Mouse (Mus musculus): Measurements from ENCODE around the gene Bmp2k. TPM values are rescaled to one million over a fixed set of nuclear protein-coding genes. Genes with fewer than 3 reads are reported as not detected.
A peak's percentile ranks its signal among the peaks of the same experiment; 100 is the strongest.

Gene Bmp2k
- polyA plus RNA-seq, 1 experiment from 2014 or later = 7.9 TPM

DNA sequence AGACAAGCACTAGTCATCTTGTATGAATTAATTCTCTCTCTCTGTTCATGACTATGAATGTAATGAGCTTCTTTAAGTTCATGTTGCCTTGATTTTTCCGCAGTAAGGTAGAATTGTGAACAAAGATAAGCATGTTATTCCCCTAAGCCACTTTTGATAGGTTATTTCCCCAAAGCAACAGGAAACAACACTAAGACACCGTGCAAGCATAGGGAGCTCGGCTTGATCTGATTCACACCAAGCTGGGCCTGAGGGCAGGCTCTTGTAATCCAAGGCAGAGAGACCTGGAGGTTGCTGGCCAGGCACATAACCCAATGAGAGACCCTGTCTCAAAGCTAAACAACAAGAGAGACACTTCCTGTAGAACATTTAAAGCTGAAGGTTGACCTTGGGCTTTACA, 21.3 kb upstream of the Bmp2k start:
- Histone ChIP-seq H3K9me3 (no peaks in the 10 kb centered on the region), H3K4me1 (peaks cover 3% of the 10 kb centered on the region; the same call in 1 of the 2 replicates), H3K27me3 (no peaks in the 10 kb centered on the region), H3K4me3 (no peak overlapping the region), H3K36me3 (no peaks in the 10 kb centered on the region), H3K4me2 (replicated peaks) (no peak overlapping the region), H3K9ac (no peak overlapping the region), H3K27ac (no peak overlapping the region)
- ATAC-seq (ENCODE audit: low FRiP score, low read depth) = no peak
- 84% methylated on average over 3 of the region's 3 CpGs for WGBS

DNA sequence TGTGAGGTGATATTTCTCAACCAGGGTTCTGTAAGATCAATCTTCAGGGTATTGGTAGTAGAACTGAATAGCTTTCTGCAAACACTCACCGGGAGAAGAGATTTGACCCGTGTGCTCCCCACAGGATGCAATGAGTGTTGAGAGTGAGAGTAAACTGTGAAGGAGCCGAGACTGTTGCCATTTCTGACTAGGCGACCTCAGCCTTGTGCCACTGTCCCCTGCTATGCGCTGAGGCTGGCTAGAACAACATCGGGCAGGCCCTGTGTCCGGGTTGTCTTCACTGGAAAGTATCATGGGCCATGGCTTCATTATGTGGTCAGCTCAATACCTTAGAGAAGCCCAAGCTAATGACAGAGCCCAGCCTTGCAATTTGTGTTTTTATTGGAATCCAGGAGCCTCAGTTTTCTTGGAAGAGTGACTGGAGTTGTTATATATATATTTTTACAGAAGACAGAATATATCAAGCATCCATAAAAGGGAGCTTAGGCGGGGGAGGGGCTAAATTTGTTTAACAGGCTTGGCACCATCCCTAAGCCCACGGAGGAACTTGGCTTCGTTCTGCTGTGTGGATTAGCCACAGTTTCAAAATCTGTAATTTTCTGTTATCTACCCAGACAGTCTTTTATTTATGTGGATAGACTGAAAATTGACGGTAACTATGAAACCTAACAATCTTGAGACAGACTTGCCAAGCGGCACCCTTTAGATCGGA, 18.0 kb upstream of the Bmp2k start:
- ATAC-seq (ENCODE audit: low FRiP score, low read depth) = no peak
- no peak overlapping the region for H3K27ac ChIP-seq
- H3K9me3 ChIP-seq = no peaks in the 10 kb centered on the region
- H3K36me3 ChIP-seq = no peaks in the 10 kb centered on the region
- H3K27me3 ChIP-seq = no peaks in the 10 kb centered on the region
- no peak overlapping the region for H3K9ac ChIP-seq
- H3K4me1 ChIP-seq = peaks cover 3% of the 10 kb centered on the region; the same call in 1 of the 2 replicates
- WGBS = 37% methylated on average over 13 of the region's 13 CpGs
- H3K4me2 ChIP-seq (replicated peaks) = no peak overlapping the region; the same call in none of the 2 replicates
- no peak overlapping the region for H3K4me3 ChIP-seq

DNA sequence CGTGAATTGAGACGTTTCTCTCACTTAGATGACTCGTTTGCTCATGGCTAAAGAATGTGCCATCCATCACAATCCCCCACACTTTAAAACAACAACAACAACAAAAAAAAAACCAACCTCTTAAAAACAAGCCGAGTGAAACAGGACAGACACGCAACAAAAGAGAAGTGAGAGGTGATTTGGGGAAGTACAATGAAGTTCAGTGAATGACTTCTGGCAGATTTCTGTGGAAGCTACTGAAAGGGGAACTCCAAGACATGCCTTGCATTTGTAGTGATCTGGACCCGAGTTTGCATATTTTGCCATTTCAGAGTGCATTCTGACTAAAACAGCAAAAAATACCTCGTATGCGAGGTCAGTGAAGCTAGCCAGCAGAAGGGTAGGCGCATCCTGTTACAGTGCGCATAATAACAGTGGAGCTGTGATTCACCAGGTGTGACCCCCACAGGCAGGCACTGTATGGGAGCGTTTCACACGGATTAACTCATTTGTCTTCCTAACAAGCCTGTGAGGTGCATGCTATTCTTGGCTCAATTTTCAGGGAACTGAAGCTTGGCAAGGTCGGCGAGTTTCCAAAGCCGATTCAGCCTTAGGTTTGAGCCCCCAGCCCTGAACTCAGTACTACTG, 17.4 kb upstream of the Bmp2k start:
- no peak overlapping the region for H3K4me3 ChIP-seq
- no peak overlapping the region; the same call in none of the 2 replicates for H3K4me2 ChIP-seq (replicated peaks)
- H3K27ac ChIP-seq = no peak overlapping the region
- H3K9ac ChIP-seq = no peak overlapping the region
- H3K9me3 ChIP-seq = no peaks in the 10 kb centered on the region
- no peaks in the 10 kb centered on the region for H3K27me3 ChIP-seq
- WGBS = 28% methylated on average over 15 of the region's 15 CpGs
- peaks cover 3% of the 10 kb centered on the region; the same call in 1 of the 2 replicates for H3K4me1 ChIP-seq
- ATAC-seq (ENCODE audit: low FRiP score, low read depth) = no peak
- no peaks in the 10 kb centered on the region for H3K36me3 ChIP-seq

DNA sequence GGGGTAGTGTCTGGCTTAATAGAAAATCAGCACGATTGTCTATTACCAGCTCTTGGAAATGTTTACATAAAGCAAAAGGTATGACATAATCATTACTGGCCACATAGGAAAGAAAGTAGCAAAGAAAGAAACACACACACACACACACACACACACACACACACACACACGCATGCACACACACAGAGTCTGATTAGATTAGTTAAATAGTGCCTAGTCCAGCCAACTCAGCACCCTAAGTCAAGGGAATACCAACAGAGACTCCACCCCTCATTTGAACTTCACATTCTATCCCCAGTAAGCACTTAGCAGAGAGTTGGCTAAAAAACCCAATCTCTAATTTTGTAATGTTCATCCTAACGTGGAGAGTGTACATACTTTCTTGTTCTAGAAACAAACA, 15.5 kb upstream of the Bmp2k start:
- no peak for ATAC-seq (ENCODE audit: low FRiP score, low read depth)

DNA sequence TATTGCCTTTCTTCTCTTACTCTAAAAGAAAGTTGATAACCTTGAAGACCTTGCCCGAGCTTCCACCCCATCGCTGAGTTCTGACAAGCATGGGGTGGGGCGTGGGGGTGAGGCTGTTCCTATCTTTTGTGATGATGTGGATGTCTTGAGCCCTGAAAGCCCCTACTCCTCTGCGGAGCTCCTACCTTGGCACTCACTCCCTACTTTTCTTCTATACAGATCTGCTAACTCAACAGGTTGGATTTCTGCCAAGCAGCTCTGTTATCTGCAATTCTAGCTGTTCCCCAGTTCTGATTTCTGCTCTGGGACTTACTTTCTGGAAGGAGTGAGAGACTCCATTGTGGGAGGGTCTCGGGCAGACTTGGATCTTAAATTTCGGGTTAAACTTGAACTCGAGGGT, 14.3 kb upstream of the Bmp2k start:
- Histone ChIP-seq H3K4me3 (no peak overlapping the region), H3K9ac (no peak overlapping the region), H3K9me3 (no peaks in the 10 kb centered on the region), H3K4me2 (replicated peaks) (no peak overlapping the region), H3K27ac (no peak overlapping the region), H3K36me3 (no peaks in the 10 kb centered on the region), H3K27me3 (no peaks in the 10 kb centered on the region), H3K4me1 (peaks cover 3% of the 10 kb centered on the region; the same call in 1 of the 2 replicates)
- no peak for ATAC-seq (ENCODE audit: low FRiP score, low read depth)
- 72% methylated on average over 7 of the region's 7 CpGs for WGBS

More for the DNA sequence above, 15.5 kb upstream of the Bmp2k start:
- H3K36me3 ChIP-seq = no peaks in the 10 kb centered on the region
- H3K4me1 ChIP-seq = peaks cover 3% of the 10 kb centered on the region; the same call in 1 of the 2 replicates
- H3K9me3 ChIP-seq = no peaks in the 10 kb centered on the region
- WGBS = 86% methylated on average over 3 of the region's 3 CpGs
- H3K9ac ChIP-seq = no peak overlapping the region
- H3K4me2 ChIP-seq (replicated peaks) = no peak overlapping the region
- H3K27me3 ChIP-seq = no peaks in the 10 kb centered on the region
- H3K27ac ChIP-seq = no peak overlapping the region
- H3K4me3 ChIP-seq = no peak overlapping the region

DNA sequence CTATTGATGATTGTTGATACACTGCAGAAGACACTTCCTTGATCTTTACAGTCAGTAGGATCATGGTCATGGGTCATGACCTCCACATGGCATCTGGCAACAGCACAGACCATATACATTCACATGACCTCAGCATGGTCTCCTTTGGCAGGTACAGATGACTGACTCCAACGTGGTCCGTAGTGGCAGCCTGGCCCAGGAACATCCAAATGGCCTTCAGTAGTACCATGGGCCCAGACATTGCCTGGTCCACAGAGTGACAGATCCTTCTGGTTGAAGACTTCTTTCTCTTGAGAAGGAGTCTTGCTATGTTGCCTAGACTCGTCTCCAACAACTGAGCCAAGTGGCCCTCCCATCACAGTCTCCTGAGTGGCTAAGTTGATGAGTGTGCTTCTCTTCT, 10.6 kb upstream of the Bmp2k start:
- ATAC-seq (ENCODE audit: low FRiP score, low read depth) = no peak
- Histone ChIP-seq H3K27me3 (no peaks in the 10 kb centered on the region), H3K9me3 (no peaks in the 10 kb centered on the region), H3K9ac (no peak overlapping the region), H3K36me3 (no peaks in the 10 kb centered on the region), H3K4me2 (replicated peaks) (no peak overlapping the region), H3K4me1 (no peaks in the 10 kb centered on the region), H3K4me3 (no peak overlapping the region), H3K27ac (no peak overlapping the region)
- WGBS = 85% methylated on average over 3 of the region's 3 CpGs

DNA sequence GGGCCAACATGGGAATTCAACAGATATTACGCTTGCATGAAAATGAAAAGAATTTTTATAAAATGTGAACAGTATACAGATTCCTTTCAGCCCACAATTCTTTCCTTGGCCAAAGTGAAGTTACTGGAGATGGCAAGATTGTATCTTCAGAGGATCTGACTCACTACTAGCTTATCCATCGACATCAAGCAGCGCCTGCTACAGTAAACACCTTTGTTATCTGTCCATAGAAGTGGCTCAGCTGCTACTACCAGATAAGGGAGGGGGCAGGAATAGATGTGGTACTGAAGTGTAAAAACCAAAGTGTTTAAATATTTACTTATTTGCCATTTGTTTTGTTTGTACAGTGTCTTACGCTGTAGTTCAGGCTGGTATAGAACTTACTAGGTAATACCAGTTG, 8.6 kb upstream of the Bmp2k start:
- Histone ChIP-seq H3K27ac (no peak overlapping the region), H3K4me1 (no peaks in the 10 kb centered on the region), H3K9ac (no peak overlapping the region), H3K9me3 (no peaks in the 10 kb centered on the region), H3K27me3 (no peaks in the 10 kb centered on the region), H3K4me3 (no peak overlapping the region), H3K4me2 (replicated peaks) (no peak overlapping the region), H3K36me3 (no peaks in the 10 kb centered on the region)
- 85% methylated on average over 4 of the region's 4 CpGs for WGBS
- ATAC-seq (ENCODE audit: low FRiP score, low read depth) = no peak

DNA sequence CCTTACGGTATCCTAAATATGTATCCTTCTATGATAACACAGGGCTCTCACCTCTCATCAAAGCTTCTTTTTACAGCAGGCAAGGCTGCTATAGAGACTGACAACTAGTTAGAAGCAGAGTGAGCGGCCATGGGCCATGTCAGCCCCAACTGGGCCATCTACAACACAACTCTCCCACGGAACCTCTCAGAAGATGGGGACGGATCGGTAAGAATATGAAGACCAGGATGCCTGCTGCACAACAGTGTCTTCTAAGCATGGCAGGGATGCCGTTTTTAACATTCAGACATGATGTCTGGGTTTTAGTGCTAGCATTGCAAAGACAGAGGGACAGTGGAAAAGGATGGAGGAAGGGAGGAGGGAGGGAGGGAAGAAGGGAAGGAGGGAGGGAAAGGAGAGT, 6.3 kb upstream of the Bmp2k start:
- Histone ChIP-seq H3K4me3 (no peak overlapping the region), H3K27me3 (no peaks in the 10 kb centered on the region), H3K9ac (no peak overlapping the region), H3K36me3 (no peaks in the 10 kb centered on the region), H3K4me2 (replicated peaks) (no peak overlapping the region), H3K9me3 (no peaks in the 10 kb centered on the region), H3K27ac (no peak overlapping the region), H3K4me1 (peaks cover 1% of the 10 kb centered on the region; the same call in 1 of the 2 replicates)
- no peak for ATAC-seq (ENCODE audit: low FRiP score, low read depth)
- WGBS = 91% methylated on average over 6 of the region's 6 CpGs

DNA sequence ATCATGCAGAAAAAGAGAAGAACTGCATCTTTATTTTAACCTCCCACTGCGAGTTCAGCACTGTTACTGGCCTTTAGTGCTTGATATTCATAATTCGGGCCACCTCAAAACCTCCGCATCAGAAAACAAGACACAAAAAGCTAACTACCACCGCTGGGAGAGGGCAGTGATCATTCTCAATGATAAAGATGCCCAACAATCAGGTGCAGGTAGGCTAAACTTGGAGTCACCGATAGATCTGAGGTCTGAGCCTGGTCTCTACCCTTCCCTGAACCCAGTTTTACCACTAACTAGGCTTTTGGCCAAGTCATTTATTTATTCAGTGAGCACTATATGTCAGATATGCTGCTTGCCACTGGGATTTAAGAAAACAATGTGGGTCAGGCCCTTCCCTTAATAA, 4.8 kb upstream of the Bmp2k start:
- Histone ChIP-seq H3K36me3 (no peaks in the 10 kb centered on the region), H3K9me3 (no peaks in the 10 kb centered on the region), H3K4me2 (replicated peaks) (no peak overlapping the region), H3K27me3 (no peaks in the 10 kb centered on the region), H3K4me3 (no peak overlapping the region), H3K9ac (no peak overlapping the region), H3K27ac (no peak overlapping the region), H3K4me1 (peaks cover 8% of the 10 kb centered on the region)
- WGBS = 85% methylated on average over 5 of the region's 5 CpGs
- no peak for ATAC-seq (ENCODE audit: low FRiP score, low read depth)

DNA sequence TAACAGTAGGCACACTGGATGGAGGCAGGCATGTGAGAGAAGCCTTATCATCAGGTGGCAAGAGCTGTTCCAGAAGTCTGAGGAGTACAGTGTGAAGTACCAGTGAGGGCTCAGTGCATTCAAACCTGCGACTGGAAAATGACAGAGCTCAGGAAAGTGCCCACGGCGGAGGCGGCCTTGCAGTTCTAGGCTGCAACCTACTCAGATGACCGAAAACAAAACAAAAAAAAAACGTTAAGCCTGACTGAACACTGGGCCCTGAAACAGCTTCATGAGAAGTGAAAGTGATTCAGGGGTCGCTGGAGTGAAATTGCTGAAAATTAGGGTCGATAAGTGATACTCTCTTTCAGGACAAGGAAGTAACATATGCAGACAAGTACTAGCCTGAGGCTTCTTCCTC, 4.4 kb upstream of the Bmp2k start:
- ATAC-seq (ENCODE audit: low FRiP score, low read depth) = no peak
- Histone ChIP-seq H3K27ac (no peak overlapping the region), H3K9me3 (no peaks in the 10 kb centered on the region), H3K4me1 (peaks cover 8% of the 10 kb centered on the region), H3K4me2 (replicated peaks) (no peak overlapping the region), H3K4me3 (no peak overlapping the region), H3K36me3 (no peaks in the 10 kb centered on the region), H3K27me3 (no peaks in the 10 kb centered on the region), H3K9ac (no peak overlapping the region)
- WGBS = 87% methylated on average over 8 of the region's 8 CpGs

DNA sequence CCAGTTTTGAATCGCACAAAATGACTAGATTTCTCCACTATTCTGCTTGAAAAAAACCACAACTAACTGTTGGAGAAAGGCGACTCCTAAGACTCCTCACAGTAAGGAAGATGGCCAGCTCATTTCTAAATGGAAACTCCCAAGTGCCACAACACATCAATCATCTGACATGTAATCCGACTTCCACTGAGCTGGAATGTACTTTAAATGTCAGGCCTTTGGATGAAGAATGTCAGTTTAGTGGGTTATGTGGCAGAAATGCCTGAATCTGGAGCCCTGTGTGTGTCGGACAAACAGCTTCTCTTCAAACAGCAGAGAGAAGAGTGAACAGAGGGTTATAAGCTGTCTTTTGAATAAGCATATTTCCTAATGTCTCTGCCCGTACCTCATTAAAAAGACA, 1.7 kb upstream of the Bmp2k start:
- Histone ChIP-seq H3K9ac (no peak overlapping the region), H3K9me3 (no peaks in the 10 kb centered on the region), H3K27ac (no peak overlapping the region), H3K27me3 (no peaks in the 10 kb centered on the region), H3K36me3 (no peaks in the 10 kb centered on the region), H3K4me3 (no peak overlapping the region), H3K4me1 (peaks cover 18% of the 10 kb centered on the region), H3K4me2 (replicated peaks) (no peak overlapping the region)
- ATAC-seq (ENCODE audit: low FRiP score, low read depth) = no peak
- WGBS = 66% methylated on average over 5 of the region's 5 CpGs

DNA sequence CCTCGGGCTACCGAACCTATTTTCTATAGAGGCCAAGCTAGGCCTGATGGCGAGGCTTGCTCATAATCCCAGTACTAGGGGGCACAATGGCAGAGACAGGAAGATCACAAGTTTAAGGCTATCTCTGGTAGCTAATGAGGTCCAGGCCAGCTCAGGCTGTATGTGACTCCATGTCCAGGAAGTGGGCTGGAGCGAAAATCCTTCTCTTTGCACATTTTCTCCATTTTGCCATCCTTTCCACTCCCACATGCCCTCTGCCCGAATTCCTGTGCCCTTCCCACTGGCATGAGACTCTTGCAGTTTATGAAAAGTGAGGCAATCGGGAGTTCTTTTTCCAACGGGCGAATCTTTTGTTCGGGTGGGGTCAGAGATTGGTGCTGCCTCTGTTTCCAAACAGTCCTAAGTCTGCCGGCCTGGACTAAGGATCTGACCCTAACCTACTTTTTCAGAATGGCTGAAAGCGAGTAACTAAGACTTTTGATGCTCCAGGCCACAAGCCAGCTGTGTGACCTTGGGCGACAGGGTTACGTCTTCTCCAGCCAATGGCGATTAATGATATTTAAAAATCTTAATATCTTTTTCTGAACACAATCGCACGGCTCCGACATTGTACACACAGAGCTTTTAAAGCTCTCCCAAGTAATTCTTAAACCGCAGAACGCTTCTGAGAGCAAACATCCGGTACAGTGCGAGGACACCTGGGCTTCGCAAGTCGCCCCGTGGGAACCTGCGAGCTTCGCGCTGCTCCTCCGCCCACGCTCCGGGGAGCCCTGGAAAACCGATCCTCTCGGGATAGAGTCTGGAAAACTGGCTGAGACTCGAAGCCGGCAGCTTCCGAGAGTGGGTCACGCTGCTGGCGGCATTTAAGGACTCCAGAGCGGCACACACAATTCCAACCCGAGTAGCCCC, 834 bp upstream of the Bmp2k start:
- ATAC-seq (ENCODE audit: low FRiP score, low read depth) = peak; percentile 34; the same call in 1 of the 2 replicates
- no peaks in the 10 kb centered on the region for H3K9me3 ChIP-seq
- H3K27me3 ChIP-seq = 0 out of 2 replicates have a peak, but pooled peaks cover 3% of the 10 kb centered on the region
- H3K9ac ChIP-seq = peak overlapping the region; percentile 84
- H3K4me1 ChIP-seq = peaks cover 18% of the 10 kb centered on the region
- 14% methylated on average over 39 of the region's 39 CpGs for WGBS
- H3K36me3 ChIP-seq = no peaks in the 10 kb centered on the region
- peak overlapping the region; percentile 85 for H3K4me2 ChIP-seq (replicated peaks)
- H3K27ac ChIP-seq = peak overlapping the region; percentile 82
- H3K4me3 ChIP-seq = peak overlapping the region; percentile 79
